Mouse (Mus musculus) small intestine, adult 2 months (tissue): ENCODE measurements around the gene Tnfrsf8. TPM values are rescaled to one million over a fixed set of nuclear protein-coding genes. Genes with fewer than 3 reads are reported as not detected.

Experiments used
- H3K27ac ChIP-seq: fragments of 200-500 bp; 2 replicates; pipeline ENCODE4 v1.5.1; 2012; ENCODE audit warnings: low read depth, low read length, control low read depth, inconsistent platforms; ENCODE audit not compliant: insufficient read depth
- H3K27me3 ChIP-seq: fragments of 200-500 bp; 2 replicates; pipeline ENCODE4 v1.6.1; 2012; ENCODE audit warnings: mild to moderate bottlenecking, moderate library complexity, low read length, inconsistent platforms; ENCODE audit not compliant: control insufficient read depth, insufficient read depth
- H3K36me3 ChIP-seq: fragments of 200-500 bp; 2 replicates; pipeline ENCODE4 v1.6.1; 2012; ENCODE audit warnings: mild to moderate bottlenecking, low read length, control low read depth, inconsistent platforms; ENCODE audit not compliant: control insufficient read depth, insufficient read depth
- H3K4me1 ChIP-seq: fragments of 200-500 bp; 2 replicates; pipeline ENCODE4 v1.6.1; 2012; ENCODE audit warnings: low read length, inconsistent platforms, mixed read lengths; ENCODE audit not compliant: control insufficient read depth, insufficient read depth, insufficient read length
- H3K4me3 ChIP-seq: fragments of 200-500 bp; 2 replicates; pipeline ENCODE4 v1.5.1; 2012; ENCODE audit warnings: low read depth, mild to moderate bottlenecking, control low read depth, inconsistent platforms, low read length, moderate library complexity
- CTCF ChIP-seq: fragments of 200-500 bp; IDR thresholded peaks from 2 replicates; pipeline ENCODE4 v1.5.1; 2012; ENCODE audit warnings: low read depth, mild to moderate bottlenecking, control low read depth, inconsistent platforms, low read length, moderate library complexity, mixed read lengths; ENCODE audit not compliant: insufficient replicate concordance, insufficient read length; ENCODE audit errors: extremely low read depth
- POLR2A ChIP-seq: fragments of 200-500 bp; IDR thresholded peaks from 2 replicates; pipeline ENCODE4 v1.6.1; 2012; ENCODE audit warnings: low read depth, mild to moderate bottlenecking, control low read depth, inconsistent platforms, low read length, moderate library complexity
- WGBS: fragments of 180-500 bp; shearing (Covaris S2); methylation state at CpG from one replicate; pipeline ENCODE4 v1.1.7; 2018; 5-methylcytosine and 5-hydroxymethylcytosine counted together
- polyA plus RNA-seq: library from polyadenylated mRNA; depleted of rRNA; stranded (reverse); fragments of >200 nt; gene quantifications from 2 replicates; pipeline ENCODE4 v1.2.3, GENCODE M21; 2012

Tnfrsf8 gene
- polyA plus RNA-seq, 1 experiment, result 0.35 TPM

DNA sequence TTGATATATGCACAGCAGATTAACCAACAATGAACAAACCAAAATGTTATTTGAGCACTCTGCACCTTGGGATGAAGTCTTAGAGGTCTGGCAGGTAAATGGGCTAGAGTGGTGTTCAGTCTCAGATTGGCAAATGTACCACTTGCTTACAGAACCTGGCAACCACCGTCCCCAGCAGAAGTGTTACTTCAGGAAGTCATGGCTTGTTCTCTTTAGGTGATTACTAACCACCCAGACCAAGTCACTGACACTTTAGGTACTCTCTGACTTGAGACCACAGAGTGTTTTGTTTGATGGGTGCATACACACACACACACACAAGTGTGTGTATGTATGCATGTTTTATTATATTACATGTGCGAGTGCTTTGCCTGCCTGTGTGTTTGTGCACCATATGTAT, 36.7 kb downstream of the Tnfrsf8 start:
- Histone ChIP-seq H3K4me1 (peaks cover 18% of the 10 kb centered on the region; the same call in 1 of the 2 replicates), H3K27me3 (no peaks in the 10 kb centered on the region), H3K27ac (no peak overlapping the region), H3K4me3 (no peak overlapping the region), H3K36me3 (no peaks in the 10 kb centered on the region)
- TF ChIP-seq CTCF, result no peak
- no peak for TF ChIP-seq POLR2A
- WGBS, result 79% methylated on average over 2 of the region's 2 CpGs

DNA sequence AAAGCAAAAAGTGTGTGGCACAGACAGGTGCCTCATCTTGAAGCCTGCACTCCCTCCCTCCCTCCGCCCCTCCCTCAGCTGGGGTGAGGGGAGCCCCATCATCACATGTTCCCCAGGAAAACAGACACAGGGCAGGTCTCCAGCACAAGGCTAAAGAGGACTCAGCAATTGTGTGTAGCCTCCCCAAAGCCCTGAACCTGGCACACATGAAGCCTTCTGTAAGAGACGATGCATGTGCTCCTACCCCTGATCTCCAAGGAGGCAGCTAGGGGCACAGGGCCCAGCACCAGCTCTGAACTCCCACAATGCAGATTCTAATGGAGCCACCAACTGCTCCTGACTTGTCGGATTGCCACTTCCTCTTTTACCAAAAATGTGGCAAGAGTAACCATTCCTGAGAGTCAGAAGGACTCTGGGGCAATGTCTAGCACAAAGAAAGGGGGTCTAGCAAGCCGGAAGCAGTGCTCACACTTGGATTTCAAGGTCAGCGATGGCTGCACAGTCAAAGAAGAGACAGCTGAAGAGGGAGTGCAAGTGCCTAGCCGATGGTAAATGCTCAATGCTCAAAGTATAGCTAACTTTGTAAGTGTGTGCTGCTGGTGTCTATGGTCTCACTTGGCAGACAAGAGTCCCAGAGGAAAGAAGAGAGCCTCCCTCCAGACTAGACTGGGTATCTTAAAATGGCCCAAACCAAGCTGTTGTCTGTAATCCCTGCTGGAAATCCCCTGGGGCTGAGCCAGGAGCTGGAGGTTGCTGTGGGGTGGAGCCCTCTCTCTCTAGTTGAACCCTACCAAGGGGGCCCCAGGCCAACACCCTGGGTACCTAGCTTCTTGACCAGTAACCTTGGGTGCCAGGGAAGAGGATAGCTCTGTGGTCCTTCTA, 38.4 kb downstream of the Tnfrsf8 start:
- WGBS, result 88% methylated on average over 6 of the region's 6 CpGs
- no peak overlapping the region for H3K27ac ChIP-seq
- H3K4me1 ChIP-seq, result peaks cover 20% of the 10 kb centered on the region; the same call in 1 of the 2 replicates
- no peak for TF ChIP-seq POLR2A
- no peak for TF ChIP-seq CTCF
- no peaks in the 10 kb centered on the region for H3K36me3 ChIP-seq
- no peak overlapping the region for H3K4me3 ChIP-seq
- H3K27me3 ChIP-seq, result no peaks in the 10 kb centered on the region

DNA sequence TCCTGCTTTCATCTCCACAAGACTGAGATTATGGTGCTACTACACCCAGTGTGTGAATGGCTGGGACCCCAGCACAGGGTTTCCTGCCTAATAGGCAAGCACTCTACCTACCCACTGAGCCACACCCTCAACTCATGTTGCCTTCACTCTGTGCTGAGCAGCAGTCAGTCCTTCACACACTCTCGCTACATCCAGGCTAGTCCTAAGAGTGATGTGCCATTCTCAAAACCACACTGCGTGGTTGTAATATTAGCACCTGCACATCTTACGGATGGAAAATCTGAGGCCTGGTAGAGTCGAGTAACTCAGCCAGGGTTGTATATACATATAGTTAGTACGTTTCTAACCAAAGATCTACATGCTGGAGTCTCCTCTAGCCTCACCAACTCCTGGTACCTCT, 40.1 kb downstream of the Tnfrsf8 start:
- WGBS, result 94% methylated on average over 5 of the region's 5 CpGs

DNA sequence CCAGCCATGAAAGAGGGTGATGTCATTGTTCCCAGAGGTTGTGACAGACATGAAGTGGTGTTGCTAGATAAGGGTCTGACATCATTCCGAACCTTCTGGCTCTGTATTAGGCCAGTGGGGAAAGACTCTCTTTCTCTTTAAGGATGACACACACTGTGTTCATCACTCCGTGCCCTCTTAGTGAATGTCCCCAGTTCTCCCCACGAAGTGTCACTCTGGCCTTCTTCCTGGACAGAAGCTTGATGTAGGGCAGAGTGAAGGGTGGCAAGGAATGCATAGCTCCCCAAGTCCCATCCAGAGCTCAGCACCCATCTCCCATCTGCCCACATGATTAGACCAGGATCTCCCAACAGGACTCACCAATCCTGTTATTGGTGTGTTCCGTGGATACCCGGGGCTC, 41.0 kb downstream of the Tnfrsf8 start:
- Histone ChIP-seq H3K27ac (no peak overlapping the region), H3K36me3 (no peaks in the 10 kb centered on the region), H3K4me3 (no peak overlapping the region), H3K4me1 (peaks cover 18% of the 10 kb centered on the region; the same call in 1 of the 2 replicates), H3K27me3 (no peaks in the 10 kb centered on the region)
- TF ChIP-seq CTCF (no peak), POLR2A (no peak)
- WGBS, result 79% methylated on average over 5 of the region's 5 CpGs

More for the DNA sequence above, 40.1 kb downstream of the Tnfrsf8 start:
- no peak overlapping the region for H3K4me3 ChIP-seq
- H3K36me3 ChIP-seq, result no peaks in the 10 kb centered on the region
- no peak for TF ChIP-seq POLR2A
- peaks cover 20% of the 10 kb centered on the region; the same call in 1 of the 2 replicates for H3K4me1 ChIP-seq
- H3K27me3 ChIP-seq, result no peaks in the 10 kb centered on the region
- H3K27ac ChIP-seq, result no peak overlapping the region

DNA sequence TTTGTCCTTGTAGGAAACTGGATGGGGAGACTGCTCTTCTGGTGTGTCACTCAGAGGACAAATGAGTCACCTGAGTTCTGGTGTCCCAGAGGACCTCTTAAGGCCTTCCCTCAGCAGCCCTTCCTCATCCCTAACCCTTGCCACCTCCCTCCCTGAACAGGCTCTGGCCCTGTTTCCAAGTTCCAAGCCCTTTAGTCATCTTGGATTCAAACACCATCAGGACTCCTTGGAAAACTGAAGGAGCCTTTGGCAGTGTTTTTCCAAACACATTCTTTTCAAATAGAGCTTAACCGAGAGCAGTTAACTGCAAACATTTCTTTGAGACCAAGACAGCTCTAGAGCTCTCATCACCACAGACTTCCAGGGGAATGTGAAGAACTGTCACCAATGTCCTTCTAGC, 42.2 kb downstream of the Tnfrsf8 start:
- WGBS, result 72% methylated on average over 1 of the region's 1 CpGs
- H3K27ac ChIP-seq, result peak overlapping the region; percentile 37; the same call in 1 of the 2 replicates
- H3K36me3 ChIP-seq, result no peaks in the 10 kb centered on the region
- no peaks in the 10 kb centered on the region for H3K27me3 ChIP-seq
- H3K4me3 ChIP-seq, result no peak overlapping the region
- peaks cover 10% of the 10 kb centered on the region; the same call in 1 of the 2 replicates for H3K4me1 ChIP-seq
- TF ChIP-seq POLR2A, result no peak
- no peak for TF ChIP-seq CTCF

DNA sequence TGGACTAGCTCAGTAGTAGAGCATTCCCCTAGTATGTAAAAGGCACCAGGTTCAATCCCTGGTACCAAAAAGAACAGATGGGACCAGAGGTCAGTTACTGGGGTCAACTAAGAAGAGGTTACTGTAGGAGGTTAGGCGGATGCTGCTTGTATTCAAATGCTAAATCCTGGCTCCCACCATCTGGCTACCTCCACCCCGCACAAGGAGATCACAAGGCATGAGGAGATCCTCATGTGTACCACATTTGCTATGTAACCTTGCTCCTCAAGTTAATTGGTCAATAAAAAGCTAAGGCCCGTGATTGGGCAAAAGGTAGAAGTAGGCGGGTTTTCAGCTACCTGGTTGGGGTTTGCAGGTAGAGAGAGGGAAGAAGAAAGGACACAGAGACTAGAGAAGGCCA, 43.3 kb downstream of the Tnfrsf8 start:
- WGBS, result 89% methylated on average over 4 of the region's 4 CpGs
- H3K27ac ChIP-seq, result no peak overlapping the region
- TF ChIP-seq CTCF, result no peak

DNA sequence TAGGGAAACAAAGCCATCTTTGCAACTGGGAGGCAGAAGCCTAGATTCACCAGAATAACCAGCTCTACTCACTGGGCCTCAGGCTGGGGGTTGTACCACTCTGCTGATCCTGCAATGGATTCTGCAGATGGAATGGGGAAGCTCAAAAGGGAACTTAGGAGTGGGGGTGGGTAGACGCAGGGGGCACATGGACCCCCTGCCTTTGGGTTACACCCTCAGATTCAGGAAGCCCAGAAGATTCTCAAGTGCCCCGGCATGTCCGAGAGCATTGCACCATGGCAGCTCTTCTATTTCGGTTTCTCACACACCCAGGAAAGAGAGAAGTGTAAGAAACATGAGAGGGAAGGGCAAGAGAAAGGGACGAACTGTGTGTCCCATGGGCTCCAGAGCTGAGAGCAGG, 44.8 kb downstream of the Tnfrsf8 start:
- 82% methylated on average over 5 of the region's 5 CpGs for whole genome bisulfite sequencing
- no peaks in the 10 kb centered on the region for H3K36me3 ChIP-seq
- no peak overlapping the region for H3K4me3 ChIP-seq
- peaks cover 2% of the 10 kb centered on the region; the same call in 1 of the 2 replicates for H3K4me1 ChIP-seq
- H3K27me3 ChIP-seq, result no peaks in the 10 kb centered on the region
- H3K27ac ChIP-seq, result no peak overlapping the region
- TF ChIP-seq POLR2A, result no peak
- no peak for TF ChIP-seq CTCF

More for the DNA sequence above, 43.3 kb downstream of the Tnfrsf8 start:
- Histone ChIP-seq H3K27me3 (no peaks in the 10 kb centered on the region), H3K36me3 (no peaks in the 10 kb centered on the region), H3K4me1 (peaks cover 3% of the 10 kb centered on the region; the same call in 1 of the 2 replicates), H3K4me3 (no peak overlapping the region)
